Mouse (Mus musculus) lung, postnatal 0 days (tissue): ENCODE measurements at regions not wholly inside any gene's neighbourhood (a gene's known extent, or its start where the extent isn't known, plus 50 kb on each side); places are given as distances from the start of the nearest gene placed in this dataset.

Source experiments
- ATAC-seq: fragments of 200-750 bp; cut with Nextera tagmentation; 2 replicates; pipeline ENCODE4 v1.8.0; 2017; ENCODE audit warnings: moderate library complexity
- DNase-seq: peaks from one replicate; pipeline ENCODE4 v3.0.0-alpha.2; 2016; ENCODE audit warnings: low spot score
- H3K27ac ChIP-seq: fragments of 300-500 bp; sonication (generic); 2 replicates; pipeline ENCODE4 v1.5.1; 2014; ENCODE audit warnings: antibody characterized with exemption, mild to moderate bottlenecking, low read length, mixed read lengths
- H3K27me3 ChIP-seq: fragments of 300-500 bp; sonication (generic); replicated peaks from 2 replicates; pipeline ENCODE4 v1.6.1; 2014; ENCODE audit warnings: low read length, mixed read lengths; ENCODE audit not compliant: insufficient read depth
- H3K36me3 ChIP-seq: fragments of 300-500 bp; sonication (generic); 2 replicates; pipeline ENCODE4 v1.6.1; 2014; ENCODE audit warnings: low read length, mixed read lengths; ENCODE audit not compliant: insufficient read depth
- H3K4me1 ChIP-seq: fragments of 300-500 bp; sonication (generic); 2 replicates; pipeline ENCODE4 v1.6.1; 2014; ENCODE audit warnings: antibody characterized with exemption, low read depth, low read length, mixed read lengths; ENCODE audit not compliant: insufficient read depth
- H3K4me2 ChIP-seq: fragments of 300-500 bp; sonication (generic); replicated peaks from 2 replicates; pipeline ENCODE4 v1.6.1; 2014; ENCODE audit warnings: low read depth, mild to moderate bottlenecking, low read length, moderate library complexity, mixed read lengths
- H3K4me3 ChIP-seq: fragments of 300-500 bp; sonication (generic); 2 replicates; pipeline ENCODE4 v1.5.1; 2014; ENCODE audit warnings: low read depth, low read length
- H3K9ac ChIP-seq: fragments of 300-500 bp; sonication (generic); replicated peaks from 2 replicates; pipeline ENCODE4 v1.6.1; 2014; ENCODE audit warnings: low read depth, mild to moderate bottlenecking
- H3K9me3 ChIP-seq: fragments of 300-500 bp; sonication (generic); 2 replicates; pipeline ENCODE4 v1.6.1; 2016; ENCODE audit warnings: low read length, mixed read lengths
- CTCF ChIP-seq: IDR thresholded peaks from 2 replicates; pipeline ENCODE4 v1.5.1; 2016; ENCODE audit warnings: antibody characterized with exemption, mild to moderate bottlenecking
- EP300 ChIP-seq: IDR thresholded peaks from 2 replicates; pipeline ENCODE4 v1.6.1; 2016; ENCODE audit warnings: antibody characterized with exemption, mild to moderate bottlenecking, control low read depth
- WGBS: fragments of 180-500 bp; shearing (Covaris S2); extraction: QIAGEN DNeasy Blood & Tissue Kit; methylation state at CpG from one replicate; pipeline ENCODE4 v1.1.7; 2014; 5-methylcytosine and 5-hydroxymethylcytosine counted together

DNA sequence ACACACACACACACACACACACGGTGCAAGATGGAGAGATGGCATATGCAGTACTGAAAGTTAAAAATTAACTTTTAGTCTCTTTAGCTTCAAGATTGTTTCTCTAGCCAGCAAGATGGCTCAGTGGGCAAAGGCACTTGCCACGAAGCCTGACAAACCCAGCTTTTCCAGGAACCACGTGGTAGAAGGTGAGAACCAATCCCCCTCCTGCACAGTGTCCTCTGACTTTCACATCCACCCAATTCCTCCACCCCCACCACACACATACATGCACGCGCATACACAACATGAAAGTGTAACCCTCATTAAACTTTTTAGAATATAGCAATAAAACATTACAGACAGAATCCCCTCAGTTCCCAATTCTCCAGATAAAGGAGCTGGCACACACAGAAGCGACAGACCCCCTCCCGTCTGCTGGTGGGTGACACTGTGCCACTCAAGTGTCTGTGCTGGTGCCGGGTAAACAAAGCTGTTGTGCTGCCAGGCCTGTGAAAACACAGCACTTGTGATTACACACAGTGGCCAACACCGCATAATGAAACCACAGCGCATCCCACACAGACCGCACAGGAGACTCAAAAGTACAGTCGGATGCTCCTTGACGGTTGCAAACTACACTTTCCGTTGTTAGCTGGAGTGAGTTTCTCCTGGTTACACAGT lies 82.9 kb upstream of the Elac2 start:
- no peak overlapping the region for H3K9ac ChIP-seq
- ATAC-seq = no peak
- DNase-seq = no peak
- no peaks in the 10 kb centered on the region for H3K36me3 ChIP-seq
- H3K27me3 ChIP-seq = no peaks in the 10 kb centered on the region
- H3K4me2 ChIP-seq = no peak overlapping the region
- TF ChIP-seq EP300 (no peak), CTCF (no peak)
- H3K9me3 ChIP-seq = no peaks in the 10 kb centered on the region
- no peak overlapping the region for H3K27ac ChIP-seq
- no peaks in the 10 kb centered on the region for H3K4me1 ChIP-seq
- no peak overlapping the region for H3K4me3 ChIP-seq
- WGBS = 66% methylated on average over 14 of the region's 14 CpGs

DNA sequence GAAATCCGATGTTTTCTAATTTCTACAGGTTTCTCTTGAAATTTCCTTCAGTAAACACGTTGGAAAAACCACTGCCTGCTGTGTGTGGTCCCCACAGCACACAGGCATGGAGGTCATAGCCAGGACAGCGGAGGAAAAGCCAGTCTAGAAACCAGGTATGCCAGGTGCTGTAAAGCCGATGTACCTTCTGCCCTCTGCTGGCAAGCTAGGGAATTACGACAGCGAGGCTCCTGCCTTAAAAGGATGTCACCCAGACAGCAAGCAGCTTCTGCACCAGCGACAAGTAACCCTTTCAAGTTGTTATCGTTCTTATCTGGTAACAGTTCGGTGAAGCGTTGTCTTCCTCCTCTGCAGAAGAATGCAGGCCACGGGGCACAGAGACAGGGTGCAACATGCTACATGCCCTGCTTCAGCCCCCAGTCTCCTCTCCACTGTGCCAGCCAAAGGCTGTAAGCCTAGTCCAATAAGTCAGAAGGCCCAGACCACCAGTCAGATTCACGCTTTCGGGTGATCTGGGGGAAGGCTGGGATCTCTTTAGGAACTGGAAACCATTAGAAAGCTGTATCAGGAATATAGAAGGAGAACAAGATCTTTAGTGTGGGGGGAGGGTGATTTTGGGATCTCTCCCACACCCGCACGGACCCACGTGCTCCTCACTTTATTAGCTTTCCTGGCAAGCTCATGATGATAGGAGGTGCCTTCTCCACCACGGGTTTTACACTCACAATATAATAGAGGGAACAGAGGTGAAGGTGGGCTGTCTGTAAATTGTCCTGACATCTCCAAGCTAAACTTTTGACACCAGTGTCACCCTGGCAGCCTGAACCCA lies 79.9 kb upstream of the Elac2 start:
- Histone ChIP-seq H3K9ac (no peak overlapping the region), H3K4me1 (no peaks in the 10 kb centered on the region), H3K27ac (no peak overlapping the region), H3K9me3 (no peaks in the 10 kb centered on the region), H3K36me3 (no peaks in the 10 kb centered on the region), H3K4me3 (no peak overlapping the region), H3K27me3 (no peaks in the 10 kb centered on the region), H3K4me2 (no peak overlapping the region)
- TF ChIP-seq EP300 (no peak), CTCF (peak; percentile 94)
- WGBS = 21% methylated on average over 17 of the region's 17 CpGs
- ATAC-seq (no peak), DNase-seq (peak; percentile 69)

DNA sequence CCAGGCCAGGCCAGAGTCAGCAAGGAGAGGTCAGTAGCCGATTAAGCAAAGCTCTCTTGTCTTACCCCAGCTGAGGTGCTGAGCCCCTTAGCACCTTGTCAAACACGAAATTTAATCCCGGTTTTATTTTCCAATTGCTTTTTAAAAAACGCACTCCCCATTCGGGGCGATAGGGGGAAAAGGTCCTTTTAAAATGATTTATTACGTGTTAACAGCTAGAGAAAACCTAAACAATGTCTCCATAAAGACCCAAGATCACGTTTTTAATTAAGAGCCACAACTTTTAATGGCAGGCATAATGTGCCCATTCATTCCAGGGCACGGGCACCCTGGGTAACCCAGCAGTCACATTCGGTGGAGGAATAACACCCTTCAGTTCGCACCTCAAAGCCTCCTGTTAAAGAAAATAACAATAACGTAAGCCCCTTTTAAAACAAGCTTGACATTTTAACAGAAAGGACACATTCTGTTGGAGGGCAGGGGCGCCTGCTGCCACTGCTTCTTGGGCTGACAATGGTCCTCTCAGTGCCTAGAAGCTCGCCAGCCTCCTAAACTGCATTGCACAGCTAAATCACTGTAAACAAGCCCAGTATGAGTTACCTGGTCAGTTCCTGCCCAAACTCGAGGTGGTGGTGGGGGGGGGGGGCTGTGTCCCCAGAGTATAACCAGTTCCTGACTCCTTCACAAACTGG lies 79.1 kb upstream of the Elac2 start:
- TF ChIP-seq EP300 = no peak
- no peak for TF ChIP-seq CTCF
- whole genome bisulfite sequencing = 43% methylated on average over 15 of the region's 15 CpGs
- ATAC-seq (no peak), DNase-seq (no peak)
- Histone ChIP-seq H3K27me3 (no peaks in the 10 kb centered on the region), H3K27ac (no peak overlapping the region), H3K9me3 (no peaks in the 10 kb centered on the region), H3K9ac (no peak overlapping the region), H3K4me1 (no peaks in the 10 kb centered on the region), H3K4me3 (no peak overlapping the region), H3K36me3 (no peaks in the 10 kb centered on the region), H3K4me2 (no peak overlapping the region)

DNA sequence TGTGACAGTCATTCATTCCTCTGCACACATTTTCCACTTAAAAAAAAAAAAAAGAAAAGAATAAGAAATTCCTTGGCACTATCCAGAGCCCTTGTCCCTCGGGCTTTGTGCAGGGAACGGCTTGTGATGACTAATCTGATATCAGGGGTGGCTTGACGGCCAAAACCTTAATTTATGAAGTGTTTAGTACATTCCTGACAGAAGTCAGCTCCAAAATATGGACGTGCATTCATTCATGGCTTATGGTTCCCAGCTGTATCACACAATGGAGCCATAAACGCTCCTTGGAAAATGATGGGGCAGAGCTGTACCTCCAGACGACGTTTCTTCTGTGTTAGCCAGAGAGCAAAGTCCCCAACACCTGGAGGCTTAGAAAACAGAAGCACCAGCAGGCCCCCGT lies 62.1 kb upstream of the Elac2 start:
- no peaks in the 10 kb centered on the region for H3K27me3 ChIP-seq
- no peaks in the 10 kb centered on the region for H3K9me3 ChIP-seq
- H3K9ac ChIP-seq = no peak overlapping the region
- H3K36me3 ChIP-seq = no peaks in the 10 kb centered on the region
- 27% methylated on average over 8 of the region's 8 CpGs for WGBS
- H3K4me1 ChIP-seq = no peaks in the 10 kb centered on the region
- ATAC-seq (peak; percentile 47; the same call in 1 of the 2 replicates), DNase-seq (peak; percentile 54)
- TF ChIP-seq EP300 = peak; percentile 41; the same call in 1 of the 2 replicates
- TF ChIP-seq CTCF = no peak
- H3K4me3 ChIP-seq = no peak overlapping the region
- H3K4me2 ChIP-seq = no peak overlapping the region
- no peak overlapping the region for H3K27ac ChIP-seq

DNA sequence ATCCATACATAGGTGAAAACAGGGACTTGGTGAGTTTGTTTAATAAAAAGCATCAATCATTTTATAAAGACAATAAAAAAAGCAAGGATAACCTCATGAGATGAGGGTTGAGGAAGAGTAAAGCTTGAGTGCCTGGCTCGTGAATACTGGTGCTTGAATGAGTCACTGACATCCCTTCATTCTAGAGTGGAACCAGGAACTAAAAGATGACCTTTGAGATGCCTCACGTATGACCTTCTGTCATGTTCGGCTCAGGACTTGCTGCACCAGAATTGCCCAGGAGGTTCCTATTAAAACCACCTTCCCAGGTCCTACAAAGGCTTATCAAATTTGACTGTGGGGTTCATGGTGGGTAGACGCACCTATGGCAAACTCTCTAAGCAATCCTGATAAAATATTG lies 61.5 kb upstream of the Elac2 start:
- no peaks in the 10 kb centered on the region for H3K36me3 ChIP-seq
- no peaks in the 10 kb centered on the region for H3K9me3 ChIP-seq
- WGBS = 74% methylated on average over 4 of the region's 4 CpGs
- no peaks in the 10 kb centered on the region for H3K27me3 ChIP-seq
- ATAC-seq (no peak), DNase-seq (no peak)
- H3K4me1 ChIP-seq = no peaks in the 10 kb centered on the region
- no peak overlapping the region for H3K9ac ChIP-seq
- no peak overlapping the region for H3K27ac ChIP-seq
- TF ChIP-seq EP300 = no peak
- TF ChIP-seq CTCF = no peak
- H3K4me2 ChIP-seq = no peak overlapping the region
- no peak overlapping the region for H3K4me3 ChIP-seq

DNA sequence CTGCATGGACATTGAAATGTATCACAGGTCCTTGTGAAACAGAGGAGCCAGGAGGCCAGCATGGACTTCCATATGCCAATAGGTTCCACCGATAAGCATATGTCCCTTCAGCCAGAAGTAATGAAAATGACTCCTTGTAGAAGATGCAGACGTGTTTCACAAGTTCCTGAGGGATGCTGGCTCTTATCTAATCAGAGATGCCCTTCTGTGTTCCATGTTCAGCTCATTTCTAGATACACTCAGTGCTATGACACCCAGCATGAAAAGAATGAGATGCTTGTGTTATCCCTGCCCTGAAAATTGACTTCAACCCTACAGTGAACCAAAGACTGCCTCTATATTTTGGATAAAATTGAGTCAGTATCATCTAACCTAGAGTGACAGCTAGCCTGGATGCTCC lies 53.8 kb upstream of the Elac2 start:
- Histone ChIP-seq H3K27ac (no peak overlapping the region), H3K27me3 (no peaks in the 10 kb centered on the region), H3K9me3 (no peaks in the 10 kb centered on the region), H3K36me3 (no peaks in the 10 kb centered on the region), H3K9ac (no peak overlapping the region), H3K4me1 (no peaks in the 10 kb centered on the region), H3K4me3 (no peak overlapping the region), H3K4me2 (no peak overlapping the region)
- no peak for DNase-seq
- TF ChIP-seq EP300 = no peak
- TF ChIP-seq CTCF = no peak
- no peak for ATAC-seq
- 65% methylated on average over 2 of the region's 2 CpGs for WGBS
